Mouse (Mus musculus): ENCODE results near the gene Pde7b.

- TF ChIP-seq CTCF (IDR thresholded peaks at IDR 0.05): no peak
- no peak for TF ChIP-seq EP300 (IDR thresholded peaks at IDR 0.05)
Measured at GRCm38 (mm10) chr10:20528544-20529411, 196.1 kb downstream of the Pde7b start.
